14 mouse cellular contexts compared by ENCODE assay signal in genomic region chr2:33631022-33631707, GRCm38 (mm10). TPM values are rescaled to one million over a fixed set of nuclear protein-coding genes. Genes with fewer than 3 reads are reported as not detected.
DNase-seq lines count a peak whose midpoint lies in the region; ATAC-seq lines count a peak whose summit lies in the region.
"Had no signal": no experiment of that assay in that cellular context is flagged by ENCODE, and none has a peak within 500 bp of the region (broad histone marks: within the 10 kb centered on the region; RNA-seq: fewer than 3 reads in every experiment).

No protein-coding gene starts in this region.

- peaks cover 95% of the 10 kb centered on the region for H3K27me3 ChIP-seq in heart, embryonic 16.5 days (ENCODE audit: control insufficient read depth, insufficient read depth, low read length)
- peaks cover 100% of the 10 kb centered on the region for H3K27me3 ChIP-seq in embryonic facial prominence, embryonic 10.5 days (replicated peaks; ENCODE audit: low read depth, poor library complexity, severe bottlenecking)
- H3K27me3 ChIP-seq in hindbrain, embryonic 13.5 days: peaks cover 99% of the 10 kb centered on the region
- H3K27me3 ChIP-seq in midbrain, embryonic 16.5 days (ENCODE audit: control insufficient read depth, insufficient read depth, low read depth, low read length): peaks cover 71% of the 10 kb centered on the region

- no peaks in the 10 kb centered on the region for H3K9me3 ChIP-seq in heart, embryonic 16.5 days (replicated peaks; ENCODE audit: control insufficient read depth, low read length)
- no peaks in the 10 kb centered on the region for H3K9me3 ChIP-seq in embryonic facial prominence, embryonic 10.5 days
- no peaks in the 10 kb centered on the region for H3K9me3 ChIP-seq in hindbrain, embryonic 13.5 days
- no peaks in the 10 kb centered on the region for H3K9me3 ChIP-seq in midbrain, embryonic 16.5 days (replicated peaks; ENCODE audit: control insufficient read depth, low read length, poor library complexity, severe bottlenecking)
- H3K9me3 ChIP-seq: G1E; liver, embryonic 15.5 days had no signal

- 1% methylated on average over 40 of the region's 40 CpGs for WGBS in heart, embryonic 16.5 days
- WGBS in embryonic facial prominence, embryonic 10.5 days: under 1% methylated on average over 40 of the region's 40 CpGs
- under 1% methylated on average over 40 of the region's 40 CpGs for WGBS in hindbrain, embryonic 13.5 days
- under 1% methylated on average over 40 of the region's 40 CpGs for WGBS in midbrain, embryonic 16.5 days

- H3K36me3 ChIP-seq in heart, embryonic 16.5 days (ENCODE audit: control insufficient read depth, insufficient read depth): no peaks in the 10 kb centered on the region
- no peaks in the 10 kb centered on the region for H3K36me3 ChIP-seq in embryonic facial prominence, embryonic 10.5 days (replicated peaks)
- H3K36me3 ChIP-seq in hindbrain, embryonic 13.5 days: no peaks in the 10 kb centered on the region
- H3K36me3 ChIP-seq in midbrain, embryonic 16.5 days (ENCODE audit: control insufficient read depth, insufficient read depth, low read length): no peaks in the 10 kb centered on the region
- H3K36me3 ChIP-seq: G1E; liver, embryonic 15.5 days had no signal

- H3K4me2 ChIP-seq in heart, embryonic 16.5 days (ENCODE audit: low read depth, low read length): no peak overlapping the region
- peak overlapping the region; percentile 55 for H3K4me2 ChIP-seq in hindbrain, embryonic 13.5 days
- H3K4me2 ChIP-seq in midbrain, embryonic 16.5 days (ENCODE audit: low read length): peak overlapping the region; percentile 39
- H3K4me2 ChIP-seq: liver, embryonic 15.5 days had no signal

- 0 out of 2 replicates have a peak, but pooled peaks cover 3% of the 10 kb centered on the region for H3K4me1 ChIP-seq in heart, embryonic 16.5 days (ENCODE audit: control insufficient read depth, insufficient read depth, low read length)
- H3K4me1 ChIP-seq in embryonic facial prominence, embryonic 10.5 days: peaks cover 80% of the 10 kb centered on the region
- peaks cover 71% of the 10 kb centered on the region for H3K4me1 ChIP-seq in hindbrain, embryonic 13.5 days (replicated peaks)
- peaks cover 7% of the 10 kb centered on the region; the same call in 1 of the 2 replicates for H3K4me1 ChIP-seq in midbrain, embryonic 16.5 days (ENCODE audit: control insufficient read depth, insufficient read depth, low read length)
- H3K4me1 ChIP-seq: liver, embryonic 15.5 days had no signal

- no peak for DNase-seq in heart, postnatal 25 days (ENCODE audit: low spot score)
- DNase-seq in embryonic facial prominence, embryonic 10.5 days (ENCODE audit: low spot score): no peak
- no peak for DNase-seq in ovary, postnatal 36 days (ENCODE audit: low spot score)
- no peak for DNase-seq in layer of hippocampus, adult 9-10 months (ENCODE audit: low spot score)
- DNase-seq in left cerebral cortex, adult 11 months (ENCODE audit: low spot score): no peak
- DNase-seq: adrenal gland, postnatal 25 days; cerebellum, postnatal 25 days; gastrocnemius, postnatal 14 days had no signal

- no peak overlapping the region for H3K27ac ChIP-seq in heart, embryonic 16.5 days (ENCODE audit: low read length)
- peak overlapping the region; percentile 59 for H3K27ac ChIP-seq in embryonic facial prominence, embryonic 10.5 days (replicated peaks)
- H3K27ac ChIP-seq in hindbrain, embryonic 13.5 days: peak overlapping the region; percentile 84
- H3K27ac ChIP-seq in midbrain, embryonic 16.5 days (ENCODE audit: low read length): peak overlapping the region; percentile 38; the same call in 1 of the 2 replicates
- H3K27ac ChIP-seq: liver, embryonic 15.5 days had no signal

- ATAC-seq in heart, embryonic 16.5 days (replicated peaks; ENCODE audit: extremely low read depth, insufficient read depth, low FRiP score): no peak
- no peak for ATAC-seq in hindbrain, embryonic 13.5 days (ENCODE audit: low FRiP score)
- no peak for ATAC-seq in midbrain, embryonic 16.5 days

- H3K9ac ChIP-seq in heart, embryonic 16.5 days (ENCODE audit: low read length): no peak overlapping the region
- peak overlapping the region; percentile 73 for H3K9ac ChIP-seq in hindbrain, embryonic 13.5 days
- H3K9ac ChIP-seq in midbrain, embryonic 16.5 days (ENCODE audit: low read depth, low read length): 0 out of 2 replicates have a peak overlapping the region, but pooled peaks have one; percentile 10
- H3K9ac ChIP-seq: liver, embryonic 15.5 days had no signal

- intact Hi-C loops in heart, postnatal 25 days (cut with DNase I): no loop called here

- peak overlapping the region; percentile 20; the same call in 1 of the 2 replicates for H3K4me3 ChIP-seq in heart, embryonic 16.5 days (ENCODE audit: low read length)
- peak overlapping the region; percentile 50 for H3K4me3 ChIP-seq in embryonic facial prominence, embryonic 10.5 days
- peak overlapping the region; percentile 33 for H3K4me3 ChIP-seq in hindbrain, embryonic 13.5 days
- H3K4me3 ChIP-seq in midbrain, embryonic 16.5 days (ENCODE audit: low read depth, low read length): peak overlapping the region; percentile 11; the same call in 1 of the 2 replicates
- H3K4me3 ChIP-seq: liver, embryonic 15.5 days had no signal

RNA-seq across cellular contexts. Expression of gene Lmx1b, which starts 9.1 kb away (rescaled TPM):
- polyA plus RNA-seq in heart, embryonic 16.5 days (2015; fragmentation: Nextera tagmentation; extraction: Ambion mirVana): not detected in 2 replicates
- total RNA-seq in heart, postnatal 25 days (2021): under 1 TPM; 0.17 to 0.21 TPM
- polyA plus RNA-seq in embryonic facial prominence, embryonic 10.5 days (2016; fragmentation: Nextera tagmentation; extraction: Ambion mirVana): 0.85 and 0.99 TPM in 2 replicates
- 6.3 and 6.7 TPM in 2 replicates for polyA plus RNA-seq in hindbrain, embryonic 13.5 days (2015; fragmentation: Nextera tagmentation; extraction: Ambion mirVana)
- polyA plus RNA-seq in midbrain, embryonic 16.5 days (2015; fragmentation: Nextera tagmentation; extraction: Ambion mirVana): 0.95 and 0.98 TPM in 2 replicates
- total RNA-seq: monocyte, adult 5-6 weeks had no signal
- polyA plus RNA-seq: G1E; liver, embryonic 15.5 days had no signal
